ENCODE assay signal across 19 mouse cellular contexts in the genomic region with DNA sequence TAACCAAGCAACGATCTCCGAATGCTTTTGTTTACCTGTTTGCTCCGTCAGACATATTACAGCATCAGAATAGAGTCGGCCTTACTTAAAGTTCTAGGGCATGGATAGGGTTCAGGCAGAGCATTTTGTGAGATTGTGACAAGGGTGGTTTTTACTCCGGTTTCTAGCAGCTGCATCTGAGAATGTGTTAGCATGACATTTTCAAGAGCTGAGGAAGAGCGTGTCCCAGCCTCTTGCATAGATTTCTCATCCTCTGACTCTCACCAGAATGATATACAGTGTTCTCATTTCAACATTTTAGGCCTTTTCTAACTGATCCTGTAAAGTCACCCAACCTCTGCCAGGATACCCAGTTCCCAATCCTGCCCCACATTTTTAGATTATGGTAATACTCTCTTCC. TPM values are rescaled to one million over a fixed set of nuclear protein-coding genes. Genes with fewer than 3 reads are reported as not detected.
DNase-seq lines count a peak whose midpoint lies in the region; ATAC-seq and TF ChIP-seq lines count a peak whose summit lies in the region.
"Had no signal": no experiment of that assay in that cellular context is flagged by ENCODE, and none has a peak within 500 bp of the region (broad histone marks: within the 10 kb centered on the region; RNA-seq: fewer than 3 reads in every experiment).

No protein-coding gene starts in this region.

- DNase-seq in layer of hippocampus, adult 11-12 months (ENCODE audit: low spot score), result peak; percentile 13
- no peak for DNase-seq in layer of hippocampus, postnatal 36 days
- peak; percentile 23 for DNase-seq in right cerebral cortex, adult 18-20 months
- DNase-seq in right cerebral cortex, postnatal 4 days, result no peak
- DNase-seq: adrenal gland, adult 2 months; adrenal gland, postnatal 14 days; cerebellum, adult 11-12 months; cerebellum, adult 8-10 months; cerebellum, postnatal 10 days; cerebellum, postnatal 36 days; gastrocnemius, adult 2 months; gastrocnemius, postnatal 14 days; heart, adult 11 months had no signal

- H3K4me1 ChIP-seq in cortical plate, adult 2 months (ENCODE audit: control insufficient read depth, insufficient read depth, low read length), result peaks cover 2% of the 10 kb centered on the region
- H3K4me1 ChIP-seq: hindbrain, embryonic 12.5 days; hindbrain, embryonic 15.5 days had no signal

- peak overlapping the region; percentile 76; the same call in 1 of the 2 replicates for H3K27ac ChIP-seq in cortical plate, adult 2 months (ENCODE audit: insufficient read depth, low read length)
- H3K27ac ChIP-seq: gastrocnemius, adult 2 months; hindbrain, embryonic 12.5 days; hindbrain, embryonic 15.5 days had no signal

- no peak overlapping the region for H3K4me3 ChIP-seq in cortical plate, adult 2 months (ENCODE audit: insufficient read depth, low read length)
- H3K4me3 ChIP-seq: gastrocnemius, adult 2 months; hindbrain, embryonic 12.5 days; hindbrain, embryonic 15.5 days had no signal

- no peak for TF ChIP-seq CTCF in cortical plate, adult 2 months (IDR thresholded peaks at IDR 0.05; ENCODE audit: extremely low read depth, insufficient read depth, low read length)

- no peak for ATAC-seq in monocyte, adult 5-6 weeks (replicated peaks; ENCODE audit: insufficient number of reproducible peaks, low FRiP score, low TSS enrichment, poor library complexity, severe bottlenecking)
- ATAC-seq: CD4-positive, CD25-positive, alpha-beta regulatory T cell, adult 4 months; forebrain, embryonic 14.5 days had no signal

- no peak for TF ChIP-seq POLR2A in cortical plate, adult 2 months (IDR thresholded peaks at IDR 0.05; ENCODE audit: extremely low read depth, insufficient read depth, low read length)

RNA-seq across cellular contexts. Expression of a gene that starts 20.5 kb away (rescaled TPM):
- total RNA-seq in layer of hippocampus, postnatal 36 days (2021), result 100 to 1,000 TPM; 211 to 225 TPM
- 115 and 123 TPM in 2 replicates for polyA plus RNA-seq in cortical plate, adult 2 months (2012; rRNA removed)
- 0.29 to 2.8 TPM (median 0.68 TPM) in 3 replicates for total RNA-seq in monocyte, adult 5-6 weeks (2017)

Comparison
In these comparisons a context has a peak if more than half of its experiments do, and no peak if none do; other contexts are left out.
1. DNase-seq: peak in layer of hippocampus, adult 11-12 months (single experiment) and right cerebral cortex, adult 18-20 months (single experiment); none in layer of hippocampus, postnatal 36 days (0 of 2) and right cerebral cortex, postnatal 4 days (single experiment).
2. RNA of a gene that starts 20.5 kb away (total RNA-seq): 211 to 225 TPM in layer of hippocampus, postnatal 36 days; 0.29 to 2.8 TPM in monocyte, adult 5-6 weeks; every median in the first group is over 10 times any median in the second.